Mouse (Mus musculus) CH12.LX (cell line): ENCODE measurements around the gene Gm49318.

Source experiments
- CHD1 ChIP-seq: IDR thresholded peaks from 2 replicates; pipeline ENCODE4 v1.6.1; 2012; ENCODE audit warnings: low read depth, low read length, improper control_type of control experiment, inconsistent platforms
- CTCF ChIP-seq, 2 experiments: IDR thresholded peaks in 1 of 2; conservative IDR thresholded peaks in 1 of 2; 2 replicates each; pipeline ENCODE4 v1.5.1; 2011 to 2012; ENCODE audit warnings: low read depth in 2 of 2, low read length in 2 of 2, improper control_type of control experiment in 1 of 2, inconsistent platforms in 1 of 2, mild to moderate bottlenecking in 1 of 2, moderate library complexity in 1 of 2
- E2F4 ChIP-seq: IDR thresholded peaks from 2 replicates; pipeline ENCODE4 v1.6.1; 2011; ENCODE audit warnings: low read depth, low read length, improper control_type of control experiment; ENCODE audit not compliant: insufficient replicate concordance
- ETS1 ChIP-seq: conservative IDR thresholded peaks from 2 replicates; pipeline ENCODE4 v1.6.1; 2012; ENCODE audit warnings: low read depth, mild to moderate bottlenecking, inconsistent platforms, low read length, improper control_type of control experiment, moderate library complexity
- HCFC1 ChIP-seq: IDR thresholded peaks from 2 replicates; pipeline ENCODE4 v1.6.1; 2012; ENCODE audit warnings: low read depth, mild to moderate bottlenecking, inconsistent platforms, low read length, improper control_type of control experiment
- IRF4 ChIP-seq: IDR thresholded peaks from 2 replicates; pipeline ENCODE4 v1.6.1; 2014; ENCODE audit warnings: low read depth, mild to moderate bottlenecking, inconsistent platforms, low read length, improper control_type of control experiment
- JUND ChIP-seq: conservative IDR thresholded peaks from 2 replicates; pipeline ENCODE4 v1.6.1; 2011; ENCODE audit warnings: low read depth, low read length, improper control_type of control experiment
- POLR2A ChIP-seq: IDR thresholded peaks from 2 replicates; pipeline ENCODE4 v1.6.1; 2011; ENCODE audit warnings: low read depth, mild to moderate bottlenecking, improper control_type of control experiment, low read length
- ZKSCAN1 ChIP-seq: IDR thresholded peaks from 2 replicates; pipeline ENCODE4 v1.6.1; 2012; ENCODE audit warnings: low read depth, inconsistent platforms, low read length, improper control_type of control experiment, borderline replicate concordance

- no peak for TF ChIP-seq HCFC1
- TF ChIP-seq ZKSCAN1 = no peak
- no peak for TF ChIP-seq CTCF (conservative IDR thresholded peaks at IDR 0.05 in 1 of 2, IDR thresholded peaks at IDR 0.05 in 1 of 2; ENCODE audit: low read depth in 2 of 2, low read length in 2 of 2)
- TF ChIP-seq IRF4 = no peak
- TF ChIP-seq E2F4 = no peak
- no peak for TF ChIP-seq CHD1
- no peak for TF ChIP-seq JUND
- TF ChIP-seq ETS1 = no peak
- TF ChIP-seq POLR2A = no peak
These were observed 21.3 kb downstream of the Gm49318 start for GRCm38 (mm10) chr9:22049721-22050270.
